Comparison of ENCODE assay signal across 8 mouse cellular contexts in genomic region chr12:117132095-117132494, GRCm38 (mm10).
DNase-seq lines count a peak whose midpoint lies in the region; ATAC-seq and TF ChIP-seq lines count a peak whose summit lies in the region.

No protein-coding gene starts in this region.

- H3K4me1 ChIP-seq in heart, adult 2 months (ENCODE audit: control insufficient read depth, insufficient read depth, low read length) = no peaks in the 10 kb centered on the region
- no peaks in the 10 kb centered on the region for H3K4me1 ChIP-seq in heart, embryonic 12.5 days (replicated peaks)
- no peaks in the 10 kb centered on the region for H3K4me1 ChIP-seq in kidney, postnatal 0 days (replicated peaks; ENCODE audit: insufficient read depth, low read length)
- H3K4me1 ChIP-seq in small intestine, adult 2 months (ENCODE audit: control insufficient read depth, insufficient read depth, insufficient read length, low read length) = no peaks in the 10 kb centered on the region

- H3K4me2 ChIP-seq in heart, embryonic 12.5 days = no peak overlapping the region
- no peak overlapping the region for H3K4me2 ChIP-seq in kidney, postnatal 0 days (ENCODE audit: low read length)

- H3K9ac ChIP-seq in heart, adult 2 months (ENCODE audit: low read depth, low read length) = no peak overlapping the region
- H3K9ac ChIP-seq in heart, embryonic 12.5 days = no peak overlapping the region
- no peak overlapping the region for H3K9ac ChIP-seq in kidney, postnatal 0 days (ENCODE audit: low read depth, low read length)

- no peaks in the 10 kb centered on the region for H3K9me3 ChIP-seq in heart, embryonic 12.5 days (replicated peaks)
- H3K9me3 ChIP-seq in kidney, postnatal 0 days (replicated peaks; ENCODE audit: low read length) = no peaks in the 10 kb centered on the region

- no peak for TF ChIP-seq POLR2A in heart, adult 2 months (IDR thresholded peaks at IDR 0.05; ENCODE audit: insufficient read depth, low read depth, low read length)
- no peak for TF ChIP-seq POLR2A in small intestine, adult 2 months (IDR thresholded peaks at IDR 0.05; ENCODE audit: low read depth, low read length)

- DNase-seq in heart, adult 2 months = no peak
- peak; percentile 32 for DNase-seq in adrenal gland, postnatal 25 days
- peak; percentile 26 for DNase-seq in kidney, postnatal 0 days (ENCODE audit: low spot score)
- DNase-seq in MN1 (ENCODE audit: low spot score) = no peak
- DNase-seq in layer of hippocampus, adult 9-10 months (ENCODE audit: low spot score) = no peak

- no peaks in the 10 kb centered on the region for H3K79me2 ChIP-seq in heart, adult 2 months (replicated peaks; ENCODE audit: control insufficient read depth, insufficient read depth, low read length)
- no peaks in the 10 kb centered on the region for H3K79me2 ChIP-seq in C2C12 (ENCODE audit: control insufficient read depth, insufficient read depth)

- ATAC-seq in heart, embryonic 12.5 days (ENCODE audit: insufficient number of reproducible peaks, low FRiP score) = no peak
- 0 out of 2 replicates have a peak, but pooled peaks have one; percentile 40 for ATAC-seq in kidney, postnatal 0 days (replicated peaks; ENCODE audit: low FRiP score, low read depth)

- no peak for TF ChIP-seq EP300 in heart, adult 2 months (IDR thresholded peaks at IDR 0.05; ENCODE audit: insufficient read depth, low read depth, low read length)

- H3K79me3 ChIP-seq in C2C12 (ENCODE audit: low read depth) = no peaks in the 10 kb centered on the region

- H3K36me3 ChIP-seq in heart, adult 2 months (ENCODE audit: control insufficient read depth, insufficient read depth, low read length) = no peaks in the 10 kb centered on the region
- H3K36me3 ChIP-seq in heart, embryonic 12.5 days = no peaks in the 10 kb centered on the region
- H3K36me3 ChIP-seq in C2C12 (ENCODE audit: control insufficient read depth, insufficient read depth) = no peaks in the 10 kb centered on the region
- no peaks in the 10 kb centered on the region for H3K36me3 ChIP-seq in kidney, postnatal 0 days (ENCODE audit: insufficient read depth, low read length)
- no peaks in the 10 kb centered on the region for H3K36me3 ChIP-seq in small intestine, adult 2 months (ENCODE audit: control insufficient read depth, insufficient read depth, low read length)

- no peaks in the 10 kb centered on the region for H3K27me3 ChIP-seq in heart, adult 2 months (ENCODE audit: control insufficient read depth, insufficient read depth, low read length)
- H3K27me3 ChIP-seq in heart, embryonic 12.5 days (replicated peaks) = no peaks in the 10 kb centered on the region
- no peaks in the 10 kb centered on the region for H3K27me3 ChIP-seq in C2C12 (ENCODE audit: control insufficient read depth, insufficient read depth, insufficient read length)
- no peaks in the 10 kb centered on the region for H3K27me3 ChIP-seq in kidney, postnatal 0 days (ENCODE audit: insufficient read depth, low read length)
- H3K27me3 ChIP-seq in small intestine, adult 2 months (ENCODE audit: control insufficient read depth, insufficient read depth, low read length) = no peaks in the 10 kb centered on the region

- intact Hi-C loops in heart, adult 2 months (cut with DNase I) = loop anchor here (5.0 kb wide), 1 partner anchor 190 kb away; no protein-coding TSS in a partner anchor

- H3ac ChIP-seq in C2C12 (ENCODE audit: control insufficient read depth, insufficient read length, low read depth) = no peak overlapping the region

- TF ChIP-seq CTCF in heart, adult 2 months (IDR thresholded peaks at IDR 0.05) = peak; percentile 70
- peak; percentile 61 for TF ChIP-seq CTCF in C2C12 (IDR thresholded peaks at IDR 0.05; ENCODE audit: control insufficient read depth, insufficient read depth, insufficient read length)
- peak; percentile 65 for TF ChIP-seq CTCF in kidney, postnatal 0 days (IDR thresholded peaks at IDR 0.05; ENCODE audit: low read depth)
- peak; percentile 29; the same call in 1 of the 2 replicates for TF ChIP-seq CTCF in small intestine, adult 2 months (IDR thresholded peaks at IDR 0.05; ENCODE audit: extremely low read depth, insufficient read length, insufficient replicate concordance, low read depth, low read length)

- H3K27ac ChIP-seq in heart, adult 2 months = no peak overlapping the region
- H3K27ac ChIP-seq in heart, embryonic 12.5 days (ENCODE audit: poor library complexity, severe bottlenecking) = no peak overlapping the region
- H3K27ac ChIP-seq in kidney, postnatal 0 days = no peak overlapping the region
- no peak overlapping the region for H3K27ac ChIP-seq in small intestine, adult 2 months (ENCODE audit: insufficient read depth, low read depth, low read length)

- H3K4me3 ChIP-seq in heart, adult 2 months = no peak overlapping the region
- no peak overlapping the region for H3K4me3 ChIP-seq in heart, embryonic 12.5 days
- no peak overlapping the region for H3K4me3 ChIP-seq in C2C12 (ENCODE audit: insufficient read depth, poor library complexity, severe bottlenecking)
- no peak overlapping the region for H3K4me3 ChIP-seq in kidney, postnatal 0 days (replicated peaks; ENCODE audit: low read depth, low read length)
- no peak overlapping the region for H3K4me3 ChIP-seq in small intestine, adult 2 months (ENCODE audit: low read depth, low read length)

- WGBS in heart, adult 2 months = 23% methylated on average over 2 of the region's 2 CpGs
- 6% methylated on average over 2 of the region's 2 CpGs for WGBS in heart, embryonic 12.5 days
- WGBS in kidney, postnatal 0 days = 21% methylated on average over 2 of the region's 2 CpGs
- WGBS in small intestine, adult 2 months = 19% methylated on average over 2 of the region's 2 CpGs

TF ChIP-seq in C2C12, 6 proteins besides CTCF, POLR2A, EP300 and RAD21:
- no peak for TF ChIP-seq CEBPB (IDR thresholded peaks at IDR 0.05; ENCODE audit: low read depth)
- TF ChIP-seq FOSL1 (IDR thresholded peaks at IDR 0.05; ENCODE audit: insufficient read depth, low read length, poor library complexity, severe bottlenecking) = no peak
- no peak for TF ChIP-seq MYOG (IDR thresholded peaks at IDR 0.05; ENCODE audit: control insufficient read depth, extremely low read depth, insufficient read length)
- no peak for TF ChIP-seq MAX (IDR thresholded peaks at IDR 0.05)
- TF ChIP-seq USF1 (IDR thresholded peaks at IDR 0.05; ENCODE audit: low read depth) = no peak

Comparison
In these comparisons a context has a peak if more than half of its experiments do, and no peak if none do; other contexts are left out.
1. DNase-seq: peak in adrenal gland, postnatal 25 days (single experiment) and kidney, postnatal 0 days (single experiment); none in heart, adult 2 months (0 of 2), MN1 (single experiment) and layer of hippocampus, adult 9-10 months (single experiment).
2. Peak in every context shown above with its lines, with median percentiles within 50 percentile points of each other: CTCF ChIP-seq.